17 mouse cellular contexts compared by ENCODE assay signal in genomic region chr10:84711940-84712339, GRCm38 (mm10). TPM values are rescaled to one million over a fixed set of nuclear protein-coding genes. Genes with fewer than 3 reads are reported as not detected.
DNase-seq lines count a peak whose midpoint lies in the region; ATAC-seq and TF ChIP-seq lines count a peak whose summit lies in the region.
"Had no signal": no experiment of that assay in that cellular context is flagged by ENCODE, and none has a peak within 500 bp of the region (broad histone marks: within the 10 kb centered on the region; RNA-seq: fewer than 3 reads in every experiment).

No protein-coding gene starts in this region.

- no peak overlapping the region for H3K9ac ChIP-seq in heart, adult 2 months (ENCODE audit: low read depth, low read length)
- no peak overlapping the region for H3K9ac ChIP-seq in hindbrain, embryonic 15.5 days
- H3K9ac ChIP-seq in midbrain, postnatal 0 days (replicated peaks; ENCODE audit: low read length, poor library complexity, severe bottlenecking): no peak overlapping the region
- H3K9ac ChIP-seq: liver, embryonic 13.5 days had no signal

- ATAC-seq in hindbrain, embryonic 15.5 days (ENCODE audit: low FRiP score, low read depth): no peak
- no peak for ATAC-seq in midbrain, postnatal 0 days (ENCODE audit: low FRiP score)
- no peak for ATAC-seq in megakaryocyte-erythroid progenitor cell, adult 5-6 weeks (replicated peaks; ENCODE audit: low FRiP score, low TSS enrichment, poor library complexity, severe bottlenecking)

- no peak overlapping the region for H3K4me2 ChIP-seq in hindbrain, embryonic 15.5 days
- H3K4me2 ChIP-seq in midbrain, postnatal 0 days (ENCODE audit: low read depth, low read length, poor library complexity, severe bottlenecking): no peak overlapping the region
- H3K4me2 ChIP-seq: heart, embryonic 11.5 days; liver, embryonic 13.5 days had no signal

- H3K9me3 ChIP-seq in hindbrain, embryonic 15.5 days: no peaks in the 10 kb centered on the region
- no peaks in the 10 kb centered on the region for H3K9me3 ChIP-seq in midbrain, postnatal 0 days (ENCODE audit: low read length)
- H3K9me3 ChIP-seq: liver, embryonic 13.5 days had no signal

- H3K79me2 ChIP-seq in heart, adult 2 months (replicated peaks; ENCODE audit: control insufficient read depth, insufficient read depth, low read length): no peaks in the 10 kb centered on the region

- H3K4me1 ChIP-seq in heart, adult 2 months (ENCODE audit: control insufficient read depth, insufficient read depth, low read length): no peaks in the 10 kb centered on the region
- H3K4me1 ChIP-seq in hindbrain, embryonic 15.5 days (replicated peaks): peaks cover 49% of the 10 kb centered on the region
- H3K4me1 ChIP-seq in midbrain, postnatal 0 days (ENCODE audit: insufficient read depth, low read length): no peaks in the 10 kb centered on the region

- 72% methylated on average over 5 of the region's 5 CpGs for WGBS in heart, adult 2 months
- WGBS in hindbrain, embryonic 15.5 days: 30% methylated on average over 5 of the region's 5 CpGs
- WGBS in midbrain, postnatal 0 days: 32% methylated on average over 5 of the region's 5 CpGs

- no peak for TF ChIP-seq POLR2A in heart, adult 2 months (IDR thresholded peaks at IDR 0.05; ENCODE audit: insufficient read depth, low read depth, low read length)

- intact Hi-C loops in heart, adult 2 months (cut with DNase I): loop anchor here (5.0 kb wide), 1 partner anchor 125 kb away; no protein-coding TSS in a partner anchor
- intact Hi-C loops in heart, postnatal 36 days (cut with DNase I): loop anchor here (2.0 to 5.0 kb wide), 4 partner anchors 71 to 333 kb away; no protein-coding TSS in a partner anchor
- intact Hi-C loops in left cerebral cortex, adult 2 months (cut with DNase I): loop anchor here (5.0 kb wide), 1 partner anchor 195 kb away; no protein-coding TSS in a partner anchor

- TF ChIP-seq EP300 in heart, adult 2 months (IDR thresholded peaks at IDR 0.05; ENCODE audit: insufficient read depth, low read depth, low read length): no peak

- no peak overlapping the region for H3K4me3 ChIP-seq in heart, adult 2 months
- H3K4me3 ChIP-seq in left cerebral cortex, adult 2 months: no peak overlapping the region
- H3K4me3 ChIP-seq in hindbrain, embryonic 15.5 days: no peak overlapping the region
- H3K4me3 ChIP-seq in midbrain, postnatal 0 days (ENCODE audit: low read depth, low read length): no peak overlapping the region
- H3K4me3 ChIP-seq: erythroblast, embryonic 14.5 days; liver, embryonic 13.5 days had no signal

- no peak for DNase-seq in heart, adult 2 months
- no peak for DNase-seq in heart, postnatal 36 days
- DNase-seq in left cerebral cortex, adult 2 months (ENCODE audit: extremely low spot score in 1 of 2, low spot score in 2 of 2): no peak
- no peak for DNase-seq in left cerebral cortex, adult 8-10 months (ENCODE audit: low spot score in 2 of 2)
- DNase-seq in midbrain, postnatal 0 days (ENCODE audit: low spot score): peak; percentile 54
- DNase-seq in thymus, postnatal 25 days: no peak
- DNase-seq: B cell, adult 2 months; cerebellum, adult 18-20 months; liver, embryonic 13.5 days; right cerebral cortex, postnatal 4 days; thymus, postnatal 14 days had no signal

- H3K27ac ChIP-seq in heart, adult 2 months: no peak overlapping the region
- no peak overlapping the region for H3K27ac ChIP-seq in left cerebral cortex, adult 2 months
- peak overlapping the region; percentile 73 for H3K27ac ChIP-seq in hindbrain, embryonic 15.5 days (replicated peaks)
- H3K27ac ChIP-seq in midbrain, postnatal 0 days (ENCODE audit: low read depth, low read length): no peak overlapping the region
- H3K27ac ChIP-seq: liver, embryonic 13.5 days had no signal

- 0 out of 2 replicates have a peak, but pooled peaks have one; percentile 12 for TF ChIP-seq CTCF in heart, adult 2 months (IDR thresholded peaks at IDR 0.05)
- peak; percentile 52 for TF ChIP-seq CTCF in left cerebral cortex, adult 2 months (IDR thresholded peaks at IDR 0.05)
- peak; percentile 66 for TF ChIP-seq CTCF in midbrain, postnatal 0 days (IDR thresholded peaks at IDR 0.05)

- H3K27me3 ChIP-seq in heart, adult 2 months (ENCODE audit: control insufficient read depth, insufficient read depth, low read length): no peaks in the 10 kb centered on the region
- H3K27me3 ChIP-seq in hindbrain, embryonic 15.5 days: no peaks in the 10 kb centered on the region
- H3K27me3 ChIP-seq in midbrain, postnatal 0 days (ENCODE audit: insufficient read depth, low read length): no peaks in the 10 kb centered on the region
- H3K27me3 ChIP-seq: liver, embryonic 13.5 days had no signal

- H3K36me3 ChIP-seq in heart, adult 2 months (ENCODE audit: control insufficient read depth, insufficient read depth, low read length): no peaks in the 10 kb centered on the region
- H3K36me3 ChIP-seq in hindbrain, embryonic 15.5 days: no peaks in the 10 kb centered on the region
- H3K36me3 ChIP-seq in midbrain, postnatal 0 days (ENCODE audit: insufficient read depth, low read length): peaks cover 18% of the 10 kb centered on the region

RNA-seq across cellular contexts. Expression of gene Rfx4, which starts 43.9 kb away (rescaled TPM):
- under 1 TPM in 1 of 2 experiments, not detected in 1; 0.09 TPM for total RNA-seq in heart, adult 2 months (2021)
- 0.06 TPM in 1 of 2 replicates, not detected in the other for polyA plus RNA-seq in heart, adult 2 months (2012; rRNA removed)
- under 1 TPM in 1 of 2 experiments, not detected in 1; 0.08 TPM for total RNA-seq in heart, postnatal 36 days (2021)
- 10 to 100 TPM; 10.3 to 13.4 TPM for total RNA-seq in left cerebral cortex, adult 2 months (2021)
- 10 to 100 TPM; 10.6 to 13.1 (median 12.3) TPM for total RNA-seq in left cerebral cortex, adult 8-10 months (2022)
- 18.0 and 23.7 TPM in 2 replicates for polyA plus RNA-seq in hindbrain, embryonic 15.5 days (2015; fragmentation: Nextera tagmentation; extraction: Ambion mirVana)
- total RNA-seq in midbrain, postnatal 0 days (2014; rRNA removed): 12.6 and 15.0 TPM in 2 replicates
- polyA plus RNA-seq in midbrain, postnatal 0 days (2015; fragmentation: Nextera tagmentation; extraction: Ambion mirVana): 10.2 and 11.6 TPM in 2 replicates
- not detected in 2 replicates for total RNA-seq in megakaryocyte-erythroid progenitor cell, adult 5-6 weeks (2014; fragmentation: Nextera tagmentation)
- total RNA-seq in megakaryocyte-erythroid progenitor cell, adult 5-6 weeks (2017): not detected in 2 replicates
- total RNA-seq: gastrocnemius, adult 18-20 months; monocyte, adult 5-6 weeks had no signal
- polyA plus RNA-seq: erythroblast, embryonic 14.5 days; heart, embryonic 11.5 days; liver, embryonic 13.5 days had no signal

Comparison
In these comparisons a context has a peak if more than half of its experiments do, and no peak if none do; other contexts are left out.
1. CTCF ChIP-seq: peak in every context shown above with its lines; median percentile 66 in midbrain, postnatal 0 days; 52 in left cerebral cortex, adult 2 months; 12 in heart, adult 2 months.
2. RNA of gene Rfx4, which starts 43.9 kb away (total RNA-seq): 12.6 to 15.0 TPM in midbrain, postnatal 0 days, 10.3 to 13.4 TPM in left cerebral cortex, adult 2 months and 10.6 to 13.1 TPM in left cerebral cortex, adult 8-10 months; 0.09 TPM in heart, adult 2 months, 0.08 TPM in heart, postnatal 36 days and not detected in megakaryocyte-erythroid progenitor cell, adult 5-6 weeks; every median in the first group is over 10 times any median in the second.